Mouse (Mus musculus): ENCODE data around the gene Kalrn. TPM values are rescaled to one million over a fixed set of nuclear protein-coding genes. Genes with fewer than 3 reads are reported as not detected.

Gene Kalrn
- polyA plus RNA-seq, 1 experiment from 2014 or later, result 14.4 TPM

DNA sequence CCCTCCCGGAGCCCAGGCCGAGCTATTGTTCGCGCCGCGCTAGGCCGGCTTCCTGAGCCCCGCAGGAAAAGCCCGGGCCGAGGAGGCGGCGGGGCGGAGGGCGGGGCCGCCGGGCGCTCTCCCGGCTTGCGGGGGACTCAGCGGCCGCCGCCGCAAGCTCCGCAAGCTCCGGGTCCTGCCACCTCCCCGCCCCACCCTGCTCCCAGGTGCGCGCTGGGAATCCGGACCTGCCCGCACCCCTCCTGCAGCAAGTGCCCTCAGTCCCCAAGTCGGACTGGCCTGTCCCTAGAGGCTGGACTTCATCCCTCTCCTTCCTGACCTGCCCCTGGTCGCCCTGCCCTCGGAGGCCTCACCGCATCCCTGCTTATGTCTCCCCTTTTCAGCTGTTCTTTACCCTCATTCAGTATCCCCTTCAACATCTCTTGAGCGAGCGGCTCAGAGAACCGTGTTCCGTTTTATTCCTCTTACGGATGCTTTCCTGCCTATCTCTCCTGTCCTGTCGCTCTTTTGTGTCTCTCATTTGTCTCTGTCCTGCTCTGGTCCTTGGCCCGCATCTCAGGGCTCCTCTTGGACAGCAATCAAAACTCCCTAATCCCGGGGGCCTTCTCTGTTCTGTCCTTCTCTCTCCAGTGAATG, 642 bp upstream of the Kalrn start:
- H3K9ac ChIP-seq, result peak overlapping the region; percentile 89

DNA sequence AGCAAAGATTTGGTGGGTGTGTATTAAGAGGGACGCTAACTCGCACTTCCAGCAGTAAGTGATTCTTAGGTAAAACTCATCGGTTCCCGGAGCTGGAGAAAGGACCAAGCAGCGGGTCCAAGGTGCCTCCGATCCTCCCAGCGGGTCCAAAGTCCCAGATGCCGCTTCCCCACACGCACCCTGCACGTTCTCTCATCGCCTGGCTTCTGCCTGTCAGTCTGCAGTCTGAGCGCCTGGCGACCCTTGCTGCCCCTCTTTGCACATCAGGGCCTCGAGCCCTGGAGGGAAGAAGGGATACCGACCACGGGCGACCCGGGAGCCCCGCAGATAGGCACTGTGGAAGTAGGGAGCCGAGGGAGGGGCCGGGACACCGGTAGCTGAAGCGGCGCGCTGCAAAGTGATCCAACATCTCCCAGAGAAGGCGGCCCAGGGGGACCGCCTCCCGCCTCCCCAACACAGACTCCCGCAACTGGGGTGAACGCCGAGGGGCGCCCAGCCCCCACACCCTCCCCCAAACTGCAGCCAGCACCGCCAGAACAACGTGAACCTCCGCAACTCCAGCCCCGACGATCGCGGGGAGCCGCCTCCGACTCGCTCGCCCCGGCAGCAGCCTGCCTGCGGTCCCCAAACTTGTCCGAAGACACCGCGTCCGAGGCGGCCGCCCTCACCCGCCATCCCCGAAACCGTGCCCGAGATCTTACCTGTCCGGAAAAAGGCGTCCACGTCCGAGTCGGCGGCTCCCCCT, 754 bp downstream of the Kalrn start:
- peak; percentile 30 for ATAC-seq
- Histone ChIP-seq H3K36me3 (no peaks in the 10 kb centered on the region), H3K9ac (peak overlapping the region; percentile 89), H3K4me1 (replicated peaks) (peaks cover 13% of the 10 kb centered on the region), H3K4me2 (replicated peaks) (peak overlapping the region; percentile 94), H3K27ac (peak overlapping the region; percentile 92), H3K27me3 (replicated peaks) (0 out of 2 replicates have a peak, but pooled peaks cover 2% of the 10 kb centered on the region), H3K9me3 (no peaks in the 10 kb centered on the region), H3K4me3 (replicated peaks) (peak overlapping the region; percentile 81)
- under 1% methylated on average over 60 of the region's 61 CpGs for WGBS

More for the DNA sequence above, 642 bp upstream of the Kalrn start:
- WGBS, result under 1% methylated on average over 39 of the region's 42 CpGs
- peak overlapping the region; percentile 92 for H3K27ac ChIP-seq
- peaks cover 13% of the 10 kb centered on the region for H3K4me1 ChIP-seq (replicated peaks)
- H3K4me3 ChIP-seq (replicated peaks), result peak overlapping the region; percentile 81
- no peaks in the 10 kb centered on the region for H3K9me3 ChIP-seq
- 0 out of 2 replicates have a peak, but pooled peaks cover 2% of the 10 kb centered on the region for H3K27me3 ChIP-seq (replicated peaks)
- no peaks in the 10 kb centered on the region for H3K36me3 ChIP-seq
- H3K4me2 ChIP-seq (replicated peaks), result peak overlapping the region; percentile 94
- peak; percentile 81 for ATAC-seq

GRCm38 (mm10) chr16:34571931-34572405, 1.4 kb downstream of the Kalrn start:
- peak overlapping the region; percentile 94 for H3K4me2 ChIP-seq (replicated peaks)
- peak overlapping the region; percentile 81 for H3K4me3 ChIP-seq (replicated peaks)
- no peak overlapping the region for H3K27ac ChIP-seq
- peak overlapping the region; percentile 89 for H3K9ac ChIP-seq
- WGBS, result 2% methylated on average over 10 of the region's 10 CpGs
- H3K4me1 ChIP-seq (replicated peaks), result peaks cover 13% of the 10 kb centered on the region
- H3K36me3 ChIP-seq, result no peaks in the 10 kb centered on the region
- H3K9me3 ChIP-seq, result no peaks in the 10 kb centered on the region
- 0 out of 2 replicates have a peak, but pooled peaks cover 2% of the 10 kb centered on the region for H3K27me3 ChIP-seq (replicated peaks)
- ATAC-seq, result 0 out of 2 replicates have a peak, but pooled peaks have one; percentile 0

DNA sequence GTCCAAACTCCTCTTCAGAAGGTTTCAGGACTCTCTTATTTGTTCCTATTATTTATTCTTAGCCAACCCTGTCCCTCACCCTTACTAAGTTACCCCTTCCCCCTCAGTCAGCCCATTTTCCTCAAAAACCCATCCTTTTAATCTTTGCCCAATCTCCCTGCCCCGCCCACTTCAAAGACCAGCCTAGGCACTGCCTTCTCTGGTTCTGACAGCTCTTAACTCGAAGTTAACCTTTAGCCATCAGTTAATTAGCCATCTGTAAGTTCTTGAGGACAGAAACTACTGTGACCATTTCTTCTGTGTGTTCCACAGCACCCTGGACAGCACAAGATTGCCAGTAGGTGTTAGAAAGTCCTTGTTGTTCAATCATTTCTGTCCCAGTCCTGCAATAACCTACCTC, 3.4 kb downstream of the Kalrn start:
- 53% methylated on average over 2 of the region's 2 CpGs for WGBS
- Histone ChIP-seq H3K9ac (no peak overlapping the region), H3K36me3 (no peaks in the 10 kb centered on the region), H3K4me1 (replicated peaks) (peaks cover 13% of the 10 kb centered on the region), H3K27me3 (replicated peaks) (no peaks in the 10 kb centered on the region), H3K4me3 (replicated peaks) (no peak overlapping the region), H3K9me3 (no peaks in the 10 kb centered on the region), H3K27ac (no peak overlapping the region), H3K4me2 (replicated peaks) (no peak overlapping the region)
- no peak for ATAC-seq

GRCm38 (mm10) chr16:34568831-34569230, 4.5 kb downstream of the Kalrn start:
- WGBS, result 83% methylated on average over 6 of the region's 6 CpGs
- peaks cover 9% of the 10 kb centered on the region for H3K4me1 ChIP-seq (replicated peaks)
- H3K9me3 ChIP-seq, result no peaks in the 10 kb centered on the region
- no peak overlapping the region for H3K27ac ChIP-seq
- ATAC-seq, result no peak
- H3K4me2 ChIP-seq (replicated peaks), result no peak overlapping the region
- H3K36me3 ChIP-seq, result no peaks in the 10 kb centered on the region
- no peaks in the 10 kb centered on the region for H3K27me3 ChIP-seq (replicated peaks)
- H3K9ac ChIP-seq, result no peak overlapping the region
- no peak overlapping the region for H3K4me3 ChIP-seq (replicated peaks)

DNA sequence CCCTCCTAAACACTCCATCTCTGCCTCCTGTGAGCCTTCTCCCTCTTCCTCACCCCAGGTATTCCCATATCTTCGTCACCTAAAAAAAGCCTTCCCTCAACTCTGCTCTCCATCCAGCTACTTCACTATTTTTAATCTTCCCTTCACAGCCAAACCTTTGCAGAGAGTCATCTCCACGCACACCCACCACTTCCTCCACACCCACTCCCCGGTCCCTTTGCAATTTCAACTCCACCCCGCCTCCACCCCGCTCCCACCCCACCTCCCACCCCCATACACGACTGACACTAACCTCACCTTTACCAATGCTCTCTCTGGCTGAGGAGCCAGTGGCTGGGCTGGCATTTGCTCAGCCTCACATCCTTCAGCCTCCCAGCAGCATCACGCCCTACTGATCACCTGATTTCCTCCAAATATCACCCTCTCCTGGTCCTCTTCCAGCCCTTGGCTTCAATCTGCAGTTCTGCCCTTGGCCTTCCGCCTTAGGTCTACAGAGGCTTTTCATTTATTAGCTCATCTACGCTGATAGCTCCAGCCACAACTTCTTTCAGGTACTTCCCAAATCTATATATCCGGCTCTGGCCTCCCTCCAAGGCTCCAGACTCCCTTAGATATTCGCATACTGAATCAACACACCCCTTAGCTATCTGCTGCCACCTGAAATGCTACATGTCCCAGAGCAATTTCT, 9.6 kb downstream of the Kalrn start:
- 72% methylated on average over 11 of the region's 11 CpGs for WGBS
- no peak overlapping the region for H3K27ac ChIP-seq
- H3K4me2 ChIP-seq (replicated peaks), result no peak overlapping the region
- no peaks in the 10 kb centered on the region for H3K36me3 ChIP-seq
- no peak for ATAC-seq
- no peak overlapping the region for H3K9ac ChIP-seq
- peaks cover 11% of the 10 kb centered on the region; the same call in 1 of the 2 replicates for H3K4me1 ChIP-seq (replicated peaks)
- H3K4me3 ChIP-seq (replicated peaks), result no peak overlapping the region
- H3K9me3 ChIP-seq, result no peaks in the 10 kb centered on the region
- no peaks in the 10 kb centered on the region for H3K27me3 ChIP-seq (replicated peaks)

DNA sequence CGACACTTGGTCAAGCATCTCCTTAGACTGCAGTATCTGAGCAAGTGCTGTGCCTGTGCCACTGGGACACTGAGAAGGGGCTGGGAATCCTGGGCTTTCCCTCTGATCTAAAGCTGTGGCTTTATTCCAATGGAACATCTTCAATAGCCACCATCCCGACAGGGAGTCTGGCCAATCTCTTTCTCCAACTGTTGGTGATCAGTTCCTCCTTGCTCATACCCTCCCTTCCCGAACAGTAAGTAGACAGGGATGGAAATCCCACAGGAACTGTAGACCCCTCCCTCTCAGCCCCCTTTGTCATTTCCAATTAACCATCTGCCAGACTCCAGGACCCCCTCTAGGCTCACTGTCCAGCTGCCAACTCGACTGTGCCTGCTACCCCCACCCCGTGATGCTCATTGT, 11.6 kb downstream of the Kalrn start:
- Histone ChIP-seq H3K27me3 (replicated peaks) (no peaks in the 10 kb centered on the region), H3K4me1 (replicated peaks) (peaks cover 20% of the 10 kb centered on the region; the same call in 1 of the 2 replicates), H3K9ac (no peak overlapping the region), H3K4me2 (replicated peaks) (no peak overlapping the region), H3K27ac (no peak overlapping the region), H3K4me3 (replicated peaks) (no peak overlapping the region), H3K9me3 (no peaks in the 10 kb centered on the region), H3K36me3 (no peaks in the 10 kb centered on the region)
- ATAC-seq, result no peak
- WGBS, result 51% methylated on average over 5 of the region's 5 CpGs

DNA sequence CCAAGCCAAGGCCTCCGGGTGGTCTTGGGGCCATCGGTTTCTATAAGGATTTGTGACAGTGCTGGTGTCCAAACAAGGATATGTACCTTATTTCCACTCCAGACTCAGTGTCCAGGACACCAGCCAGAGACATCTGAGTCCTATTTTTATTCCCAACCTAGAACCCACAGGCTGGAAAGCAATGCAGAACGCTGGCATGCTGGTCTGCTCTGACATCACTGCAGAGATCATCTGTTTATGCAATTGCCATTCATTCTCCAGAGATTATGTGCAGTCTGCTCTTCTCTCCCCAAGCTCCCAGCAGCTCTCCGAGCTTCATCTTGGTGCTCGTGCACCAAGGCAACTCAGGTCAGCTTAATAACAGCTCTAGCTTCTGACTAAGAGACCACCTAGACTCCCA, 12.5 kb downstream of the Kalrn start:
- no peak overlapping the region for H3K27ac ChIP-seq
- no peak overlapping the region for H3K4me3 ChIP-seq (replicated peaks)
- peaks cover 20% of the 10 kb centered on the region; the same call in 1 of the 2 replicates for H3K4me1 ChIP-seq (replicated peaks)
- no peaks in the 10 kb centered on the region for H3K27me3 ChIP-seq (replicated peaks)
- H3K9ac ChIP-seq, result no peak overlapping the region
- no peak overlapping the region for H3K4me2 ChIP-seq (replicated peaks)
- H3K9me3 ChIP-seq, result no peaks in the 10 kb centered on the region
- WGBS, result 53% methylated on average over 5 of the region's 5 CpGs
- no peak for ATAC-seq
- no peaks in the 10 kb centered on the region for H3K36me3 ChIP-seq

- Histone ChIP-seq H3K9me3 (no peaks in the 10 kb centered on the region), H3K27ac (no peak overlapping the region), H3K4me1 (replicated peaks) (peaks cover 20% of the 10 kb centered on the region; the same call in 1 of the 2 replicates), H3K9ac (no peak overlapping the region), H3K4me2 (replicated peaks) (no peak overlapping the region), H3K4me3 (replicated peaks) (no peak overlapping the region), H3K27me3 (replicated peaks) (no peaks in the 10 kb centered on the region), H3K36me3 (no peaks in the 10 kb centered on the region)
- 63% methylated on average over 2 of the region's 2 CpGs for WGBS
- ATAC-seq, result no peak
Measured at GRCm38 (mm10) chr16:34560411-34560810, 12.9 kb downstream of the Kalrn start.

GRCm38 (mm10) chr16:34557891-34558290, 15.4 kb downstream of the Kalrn start:
- Histone ChIP-seq H3K27ac (no peak overlapping the region), H3K36me3 (no peaks in the 10 kb centered on the region), H3K27me3 (replicated peaks) (no peaks in the 10 kb centered on the region), H3K4me2 (replicated peaks) (no peak overlapping the region), H3K4me3 (replicated peaks) (no peak overlapping the region), H3K9ac (no peak overlapping the region), H3K4me1 (replicated peaks) (peaks cover 25% of the 10 kb centered on the region; the same call in 1 of the 2 replicates), H3K9me3 (no peaks in the 10 kb centered on the region)
- ATAC-seq, result no peak
- WGBS, result 50% methylated on average over 6 of the region's 6 CpGs

GRCm38 (mm10) chr16:34552731-34553130, 20.6 kb downstream of the Kalrn start:
- H3K9me3 ChIP-seq, result no peaks in the 10 kb centered on the region
- H3K4me2 ChIP-seq (replicated peaks), result no peak overlapping the region
- no peaks in the 10 kb centered on the region for H3K27me3 ChIP-seq (replicated peaks)
- H3K9ac ChIP-seq, result no peak overlapping the region
- no peak overlapping the region for H3K27ac ChIP-seq
- no peak for ATAC-seq
- peaks cover 6% of the 10 kb centered on the region; the same call in 1 of the 2 replicates for H3K4me1 ChIP-seq (replicated peaks)
- no peaks in the 10 kb centered on the region for H3K36me3 ChIP-seq
- WGBS, result 89% methylated on average over 1 of the region's 1 CpGs
- H3K4me3 ChIP-seq (replicated peaks), result no peak overlapping the region

DNA sequence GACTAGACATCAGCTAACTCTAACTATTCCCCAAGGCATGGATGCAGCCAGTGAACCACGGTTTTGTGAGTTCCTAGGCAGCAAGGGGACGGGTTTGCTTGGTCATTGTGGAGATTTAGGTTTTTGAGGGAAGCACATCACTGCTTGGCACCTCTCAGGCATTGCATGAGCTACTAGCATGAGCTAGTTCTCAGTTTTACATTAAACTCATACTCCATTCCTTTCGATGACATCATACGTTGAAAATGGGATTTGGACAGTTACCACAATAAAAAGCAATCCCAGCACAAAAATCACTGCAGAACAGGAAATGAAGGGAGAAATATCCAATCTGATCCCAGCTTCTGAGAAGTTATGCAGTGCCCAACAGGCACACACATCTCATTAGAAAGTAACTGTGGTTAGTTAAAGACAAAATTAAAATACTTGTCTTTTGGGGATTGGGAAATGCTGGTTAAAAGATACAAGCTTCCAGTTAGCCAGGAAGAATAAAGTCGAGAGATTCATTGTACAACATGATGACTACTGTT, 23.8 kb downstream of the Kalrn start:
- H3K9me3 ChIP-seq, result no peaks in the 10 kb centered on the region
- H3K4me1 ChIP-seq (replicated peaks), result 0 out of 2 replicates have a peak, but pooled peaks cover 8% of the 10 kb centered on the region
- H3K27me3 ChIP-seq (replicated peaks), result no peaks in the 10 kb centered on the region
- ATAC-seq, result no peak
- no peak overlapping the region for H3K4me2 ChIP-seq (replicated peaks)
- no peak overlapping the region for H3K27ac ChIP-seq
- no peak overlapping the region for H3K9ac ChIP-seq
- WGBS, result 78% methylated on average over 5 of the region's 5 CpGs
- H3K4me3 ChIP-seq (replicated peaks), result no peak overlapping the region
- no peaks in the 10 kb centered on the region for H3K36me3 ChIP-seq
